Mouse (Mus musculus) ES-Bruce4 (cell line): ENCODE results near the gene Ccl2. TPM values are rescaled to one million over a fixed set of nuclear protein-coding genes. Genes with fewer than 3 reads are reported as not detected.

Source experiments
- H3K27ac ChIP-seq: 2 replicates; pipeline ENCODE4 v1.5.1; 2012; ENCODE audit warnings: low read length, inconsistent platforms; ENCODE audit not compliant: insufficient read depth
- H3K27me3 ChIP-seq: 2 replicates; pipeline ENCODE4 v1.6.1; 2012; ENCODE audit warnings: mild to moderate bottlenecking, low read length, inconsistent platforms; ENCODE audit not compliant: control insufficient read depth, poor library complexity, insufficient read depth, severe bottlenecking
- H3K36me3 ChIP-seq: 2 replicates; pipeline ENCODE4 v1.6.1; 2012; ENCODE audit warnings: inconsistent platforms, mild to moderate bottlenecking, low read length, moderate library complexity; ENCODE audit not compliant: control insufficient read depth, poor library complexity, insufficient read depth, severe bottlenecking
- H3K4me1 ChIP-seq: one replicate; pipeline ENCODE4 v1.8.1; 2011; ENCODE audit warnings: low read length; ENCODE audit not compliant: control insufficient read depth, insufficient read depth
- H3K4me3 ChIP-seq: 2 replicates; pipeline ENCODE4 v1.5.1; 2011; ENCODE audit warnings: low read depth, mild to moderate bottlenecking, low read length
- H3K9ac ChIP-seq: 2 replicates; pipeline ENCODE4 v1.6.1; 2012; ENCODE audit warnings: low read depth, mild to moderate bottlenecking, inconsistent platforms; ENCODE audit not compliant: poor library complexity, severe bottlenecking
- H3K9me3 ChIP-seq: replicated peaks from 2 replicates; pipeline ENCODE4 v1.6.1; 2012; ENCODE audit warnings: mild to moderate bottlenecking, low read length, inconsistent platforms; ENCODE audit not compliant: control insufficient read depth, poor library complexity, insufficient read depth, severe bottlenecking
- CTCF ChIP-seq: IDR thresholded peaks from one replicate; pipeline ENCODE4 v1.8.1; 2011; ENCODE audit warnings: low read depth, low read length
- EP300 ChIP-seq: IDR thresholded peaks from 2 replicates; pipeline ENCODE4 v1.6.1; 2011; ENCODE audit warnings: low read depth, low read length; ENCODE audit not compliant: insufficient read depth
- POLR2A ChIP-seq: IDR thresholded peaks from one replicate; pipeline ENCODE4 v1.8.1; 2011; ENCODE audit warnings: low read length; ENCODE audit not compliant: insufficient read depth
- polyA plus RNA-seq: library from polyadenylated mRNA; stranded (reverse); fragments of >200 nt; gene quantifications from 2 replicates; pipeline ENCODE4 v1.2.4, GENCODE M21; 2011; ENCODE audit warnings: low read depth; ENCODE audit not compliant: missing spikeins, insufficient read depth, insufficient read length

Gene Ccl2
- polyA plus RNA-seq, 1 experiment: 4.3 TPM

GRCm38 (mm10) chr11:82004810-82005209 lies 30.6 kb upstream of the Ccl2 start:
- Histone ChIP-seq H3K4me3 (no peak overlapping the region), H3K27me3 (no peaks in the 10 kb centered on the region), H3K4me1 (no peaks in the 10 kb centered on the region), H3K36me3 (no peaks in the 10 kb centered on the region), H3K27ac (no peak overlapping the region), H3K9me3 (no peaks in the 10 kb centered on the region), H3K9ac (no peak overlapping the region)
- TF ChIP-seq POLR2A: no peak
- TF ChIP-seq EP300: no peak
- no peak for TF ChIP-seq CTCF

- no peak for TF ChIP-seq CTCF
- no peak overlapping the region for H3K9ac ChIP-seq
Observed at GRCm38 (mm10) chr11:82006796-82007423, 28.5 kb upstream of the Ccl2 start.

GRCm38 (mm10) chr11:82010115-82010514 lies 25.3 kb upstream of the Ccl2 start:
- no peaks in the 10 kb centered on the region for H3K27me3 ChIP-seq
- no peak overlapping the region for H3K27ac ChIP-seq
- H3K36me3 ChIP-seq: no peaks in the 10 kb centered on the region
- no peak overlapping the region for H3K9ac ChIP-seq
- H3K9me3 ChIP-seq: peaks cover 4% of the 10 kb centered on the region; the same call in 1 of the 2 replicates
- no peak for TF ChIP-seq CTCF
- TF ChIP-seq POLR2A: no peak
- no peak for TF ChIP-seq EP300
- no peak overlapping the region for H3K4me3 ChIP-seq
- H3K4me1 ChIP-seq: no peaks in the 10 kb centered on the region

More at GRCm38 (mm10) chr11:82006796-82007423, 28.5 kb upstream of the Ccl2 start:
- no peak overlapping the region for H3K4me3 ChIP-seq
- no peaks in the 10 kb centered on the region for H3K4me1 ChIP-seq
- no peaks in the 10 kb centered on the region for H3K27me3 ChIP-seq
- H3K27ac ChIP-seq: no peak overlapping the region
- H3K36me3 ChIP-seq: no peaks in the 10 kb centered on the region
- H3K9me3 ChIP-seq: no peaks in the 10 kb centered on the region

- peaks cover 4% of the 10 kb centered on the region; the same call in 1 of the 2 replicates for H3K9me3 ChIP-seq
- H3K27me3 ChIP-seq: no peaks in the 10 kb centered on the region
- H3K36me3 ChIP-seq: no peaks in the 10 kb centered on the region
- TF ChIP-seq CTCF (no peak), POLR2A (no peak), EP300 (no peak)
- H3K27ac ChIP-seq: no peak overlapping the region
- no peaks in the 10 kb centered on the region for H3K4me1 ChIP-seq
- no peak overlapping the region for H3K9ac ChIP-seq
- H3K4me3 ChIP-seq: no peak overlapping the region
Observed at GRCm38 (mm10) chr11:82011411-82012193, 23.8 kb upstream of the Ccl2 start.

- H3K4me1 ChIP-seq: no peaks in the 10 kb centered on the region
- H3K27me3 ChIP-seq: no peaks in the 10 kb centered on the region
- H3K9me3 ChIP-seq: peaks cover 4% of the 10 kb centered on the region; the same call in 1 of the 2 replicates
- H3K4me3 ChIP-seq: no peak overlapping the region
- H3K36me3 ChIP-seq: no peaks in the 10 kb centered on the region
- TF ChIP-seq CTCF (no peak), POLR2A (no peak), EP300 (no peak)
- no peak overlapping the region for H3K9ac ChIP-seq
- no peak overlapping the region for H3K27ac ChIP-seq
Observed at GRCm38 (mm10) chr11:82013756-82014155, 21.6 kb upstream of the Ccl2 start.

- Histone ChIP-seq H3K4me3 (no peak overlapping the region), H3K4me1 (no peaks in the 10 kb centered on the region), H3K9ac (no peak overlapping the region), H3K27me3 (no peaks in the 10 kb centered on the region), H3K36me3 (no peaks in the 10 kb centered on the region), H3K9me3 (peaks cover 4% of the 10 kb centered on the region; the same call in 1 of the 2 replicates), H3K27ac (no peak overlapping the region)
- TF ChIP-seq POLR2A (no peak), CTCF (no peak), EP300 (no peak)
Observed at GRCm38 (mm10) chr11:82015066-82015465, 20.3 kb upstream of the Ccl2 start.
